Mouse (Mus musculus) embryonic fibroblast, embryonic 13.5 days (primary cell): ENCODE measurements around the gene Vwde.

Experiments used
- CTCF ChIP-seq: IDR thresholded peaks from 2 replicates; pipeline ENCODE4 v1.5.1; 2011; ENCODE audit warnings: mild to moderate bottlenecking, control low read depth, low read length, moderate library complexity, borderline replicate concordance; ENCODE audit not compliant: insufficient read depth
- POLR2A ChIP-seq: IDR thresholded peaks from 2 replicates; pipeline ENCODE4 v1.6.1; 2011; ENCODE audit warnings: low read depth, mild to moderate bottlenecking, control low read depth, low read length, moderate library complexity

GRCm38 (mm10) chr6:13152062-13152640 is 72.6 kb downstream of the Vwde start:
- TF ChIP-seq POLR2A (no peak), CTCF (no peak)
